Mouse (Mus musculus): Measurements from ENCODE around the gene Cd63. TPM values are rescaled to one million over a fixed set of nuclear protein-coding genes. Genes with fewer than 3 reads are reported as not detected.

Gene Cd63
- polyA plus RNA-seq, 1 experiment from 2014 or later, result 343 TPM

DNA sequence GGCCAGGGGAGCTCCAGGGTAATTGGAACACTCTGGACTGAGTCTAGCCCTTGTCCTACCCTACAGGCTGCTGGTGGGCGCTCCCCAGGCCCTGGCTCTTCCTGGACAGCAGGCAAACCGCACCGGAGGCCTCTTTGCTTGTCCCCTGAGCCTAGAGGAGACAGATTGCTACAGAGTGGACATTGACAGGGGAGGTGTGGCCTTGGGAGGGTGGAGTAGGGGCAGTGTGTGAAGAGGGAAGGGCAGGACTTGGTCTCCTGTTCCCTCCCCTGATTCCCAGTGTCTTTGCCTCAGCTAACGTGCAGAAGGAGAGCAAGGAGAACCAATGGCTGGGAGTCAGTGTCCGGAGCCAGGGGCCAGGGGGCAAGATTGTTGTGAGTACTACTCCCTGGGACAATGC, 38.2 kb downstream of the Cd63 start:
- Histone ChIP-seq H3K4me3 (ENCODE audit: low read length) (no peak overlapping the region), H3K27me3 (replicated peaks; ENCODE audit: control insufficient read depth, insufficient read depth, low read length) (peaks cover 13% of the 10 kb centered on the region; the same call in 1 of the 2 replicates), H3K4me2 (ENCODE audit: low read length) (no peak overlapping the region), H3K4me1 (ENCODE audit: control insufficient read depth, insufficient read depth, low read depth, low read length) (no peaks in the 10 kb centered on the region), H3K27ac (ENCODE audit: low read depth, low read length) (peak overlapping the region; percentile 27; the same call in 1 of the 2 replicates), H3K9me3 (ENCODE audit: control insufficient read depth, low read length) (no peaks in the 10 kb centered on the region), H3K36me3 (ENCODE audit: control insufficient read depth, insufficient read depth, low read length) (no peaks in the 10 kb centered on the region), H3K9ac (ENCODE audit: low read depth, low read length) (no peak overlapping the region)
- 63% methylated on average over 5 of the region's 5 CpGs for WGBS
- ATAC-seq, result peak; percentile 29

DNA sequence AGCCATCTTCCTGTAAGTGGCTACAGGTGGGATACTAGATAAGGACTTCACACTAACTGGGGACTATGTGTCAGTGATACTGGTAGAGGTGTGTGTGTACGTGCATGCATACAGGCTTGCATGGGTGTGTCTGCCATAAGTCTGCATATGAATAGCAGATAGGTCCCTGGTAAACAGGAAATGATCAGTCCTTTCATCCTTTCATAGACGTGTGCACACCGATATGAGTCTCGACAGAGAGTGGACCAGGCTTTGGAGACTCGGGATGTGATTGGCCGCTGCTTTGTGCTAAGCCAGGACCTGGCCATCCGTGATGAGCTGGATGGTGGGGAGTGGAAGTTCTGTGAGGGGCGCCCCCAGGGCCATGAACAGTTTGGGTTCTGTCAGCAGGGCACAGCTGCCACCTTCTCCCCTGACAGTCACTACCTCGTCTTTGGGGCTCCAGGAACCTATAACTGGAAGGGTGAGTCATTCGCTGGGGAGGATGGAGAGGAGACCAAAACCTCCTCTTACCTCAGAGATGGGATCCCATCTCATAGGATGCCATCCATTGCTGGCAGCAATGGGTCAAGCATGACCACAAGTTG, 39.8 kb downstream of the Cd63 start:
- no peak overlapping the region for H3K4me2 ChIP-seq (ENCODE audit: low read length)
- H3K27ac ChIP-seq (ENCODE audit: low read depth, low read length), result no peak overlapping the region
- H3K4me1 ChIP-seq (ENCODE audit: control insufficient read depth, insufficient read depth, low read depth, low read length), result no peaks in the 10 kb centered on the region
- no peak for ATAC-seq
- no peaks in the 10 kb centered on the region for H3K9me3 ChIP-seq (ENCODE audit: control insufficient read depth, low read length)
- 84% methylated on average over 10 of the region's 10 CpGs for WGBS
- H3K4me3 ChIP-seq (ENCODE audit: low read length), result no peak overlapping the region
- no peaks in the 10 kb centered on the region for H3K36me3 ChIP-seq (ENCODE audit: control insufficient read depth, insufficient read depth, low read length)
- H3K27me3 ChIP-seq (replicated peaks; ENCODE audit: control insufficient read depth, insufficient read depth, low read length), result peaks cover 4% of the 10 kb centered on the region; the same call in 1 of the 2 replicates
- H3K9ac ChIP-seq (ENCODE audit: low read depth, low read length), result no peak overlapping the region

DNA sequence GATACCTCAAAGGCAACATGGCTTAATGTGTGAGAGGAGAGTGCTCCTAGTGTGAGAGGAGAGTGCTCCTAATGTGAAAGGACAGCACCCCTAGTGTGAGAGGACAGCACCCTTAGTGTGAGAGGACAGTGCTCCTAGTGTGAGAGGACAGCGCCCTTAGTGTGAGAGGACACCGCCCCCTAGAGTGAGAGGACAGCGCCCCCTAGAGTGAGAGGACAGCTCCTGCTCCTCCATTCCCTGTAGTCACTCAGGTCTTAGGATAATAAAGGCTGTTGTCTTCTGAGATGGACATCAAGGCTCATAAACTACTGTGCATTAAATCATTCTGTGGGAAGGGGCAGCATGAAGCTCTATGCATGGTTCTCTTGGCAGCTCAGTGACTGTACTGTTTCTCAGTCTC, 44.9 kb downstream of the Cd63 start:
- no peaks in the 10 kb centered on the region for H3K9me3 ChIP-seq (ENCODE audit: control insufficient read depth, low read length)
- no peaks in the 10 kb centered on the region for H3K36me3 ChIP-seq (ENCODE audit: control insufficient read depth, insufficient read depth, low read length)
- ATAC-seq, result peak; percentile 56; the same call in 1 of the 2 replicates
- H3K9ac ChIP-seq (ENCODE audit: low read depth, low read length), result no peak overlapping the region
- H3K27me3 ChIP-seq (replicated peaks; ENCODE audit: control insufficient read depth, insufficient read depth, low read length), result no peaks in the 10 kb centered on the region
- H3K4me1 ChIP-seq (ENCODE audit: control insufficient read depth, insufficient read depth, low read depth, low read length), result no peaks in the 10 kb centered on the region
- H3K27ac ChIP-seq (ENCODE audit: low read depth, low read length), result no peak overlapping the region
- 21% methylated on average over 3 of the region's 3 CpGs for WGBS
- no peak overlapping the region for H3K4me3 ChIP-seq (ENCODE audit: low read length)
- no peak overlapping the region for H3K4me2 ChIP-seq (ENCODE audit: low read length)

DNA sequence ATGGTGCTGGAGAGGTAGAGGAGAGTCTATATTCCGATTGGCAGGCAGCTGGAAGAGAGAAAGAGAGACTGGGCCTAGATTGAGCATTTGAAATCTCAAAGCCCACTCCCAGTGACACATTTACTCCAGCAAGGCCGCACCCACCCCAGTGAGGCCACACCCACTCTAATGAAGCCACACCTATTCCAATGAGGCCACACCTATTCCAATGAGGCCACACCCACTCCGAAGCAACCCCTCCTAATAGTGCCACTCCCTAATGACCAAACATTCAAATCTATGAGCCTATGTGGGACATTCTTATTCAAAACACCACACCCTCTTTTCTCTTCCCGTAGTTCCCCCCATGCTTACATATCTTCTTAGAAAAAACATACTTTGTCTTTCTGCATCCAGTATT, 46.7 kb downstream of the Cd63 start:
- Histone ChIP-seq H3K27ac (ENCODE audit: low read depth, low read length) (no peak overlapping the region), H3K4me2 (ENCODE audit: low read length) (no peak overlapping the region), H3K9me3 (ENCODE audit: control insufficient read depth, low read length) (no peaks in the 10 kb centered on the region), H3K27me3 (replicated peaks; ENCODE audit: control insufficient read depth, insufficient read depth, low read length) (no peaks in the 10 kb centered on the region), H3K4me3 (ENCODE audit: low read length) (no peak overlapping the region), H3K36me3 (ENCODE audit: control insufficient read depth, insufficient read depth, low read length) (no peaks in the 10 kb centered on the region), H3K9ac (ENCODE audit: low read depth, low read length) (no peak overlapping the region), H3K4me1 (ENCODE audit: control insufficient read depth, insufficient read depth, low read depth, low read length) (no peaks in the 10 kb centered on the region)
- 87% methylated on average over 4 of the region's 4 CpGs for WGBS
- ATAC-seq, result no peak

DNA sequence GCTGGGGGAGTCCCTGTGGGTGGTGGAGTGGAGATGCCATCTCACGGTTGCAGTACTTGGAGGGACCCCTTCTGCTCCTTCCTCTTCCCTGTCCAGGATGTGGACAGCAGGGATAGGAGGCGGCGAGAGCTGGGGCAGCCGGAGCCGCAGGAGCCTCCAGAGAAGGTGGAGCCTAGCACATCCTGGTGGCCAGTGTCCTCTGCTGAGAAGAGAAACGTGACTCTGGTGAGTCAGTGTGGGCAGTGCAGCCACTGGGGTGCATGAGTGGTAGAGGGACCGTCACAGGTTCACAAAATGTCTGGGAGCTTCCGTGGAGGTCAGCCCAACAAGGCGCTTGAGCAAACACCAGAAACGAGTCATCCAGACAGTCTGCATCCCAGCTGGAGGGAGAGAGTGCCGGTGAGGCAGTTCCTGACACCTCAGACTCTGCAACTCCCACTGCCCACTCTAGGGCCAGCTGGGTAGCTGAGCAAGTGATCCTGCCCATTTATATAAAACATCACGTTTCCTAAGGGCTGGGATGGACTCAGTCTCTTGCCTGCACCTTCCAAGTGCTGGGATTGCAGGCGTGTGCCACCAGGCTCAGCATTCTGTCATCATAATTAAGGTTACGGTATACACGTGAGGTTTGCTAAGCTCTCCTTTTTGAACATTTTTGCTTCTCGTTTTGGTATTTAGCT, 49.6 kb downstream of the Cd63 start:
- Histone ChIP-seq H3K4me1 (ENCODE audit: control insufficient read depth, insufficient read depth, low read depth, low read length) (no peaks in the 10 kb centered on the region), H3K4me2 (ENCODE audit: low read length) (no peak overlapping the region), H3K36me3 (ENCODE audit: control insufficient read depth, insufficient read depth, low read length) (no peaks in the 10 kb centered on the region), H3K9ac (ENCODE audit: low read depth, low read length) (no peak overlapping the region), H3K27me3 (replicated peaks; ENCODE audit: control insufficient read depth, insufficient read depth, low read length) (no peaks in the 10 kb centered on the region), H3K4me3 (ENCODE audit: low read length) (no peak overlapping the region), H3K9me3 (ENCODE audit: control insufficient read depth, low read length) (no peaks in the 10 kb centered on the region), H3K27ac (ENCODE audit: low read depth, low read length) (no peak overlapping the region)
- 70% methylated on average over 16 of the region's 16 CpGs for WGBS
- no peak for ATAC-seq

DNA sequence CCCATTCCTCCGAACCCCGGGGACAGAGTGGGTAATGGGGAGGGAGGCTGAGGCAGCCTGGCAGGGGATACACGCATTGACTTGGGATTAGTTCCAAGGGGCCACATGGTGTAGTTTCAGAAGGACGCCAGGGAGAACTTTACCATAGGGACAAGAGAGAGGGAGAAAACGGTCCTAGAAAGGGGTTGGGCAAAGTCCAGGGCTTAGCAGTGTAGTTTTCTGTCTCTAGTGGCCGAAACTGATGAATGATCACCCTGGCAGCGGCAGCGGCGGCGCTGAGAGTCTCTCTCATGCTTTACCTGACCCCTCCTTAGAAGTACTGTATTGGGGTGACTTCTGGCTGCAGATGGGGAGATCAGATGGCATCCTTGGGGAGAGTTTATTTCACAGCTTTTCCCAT, 57.6 kb downstream of the Cd63 start:
- H3K36me3 ChIP-seq (ENCODE audit: control insufficient read depth, insufficient read depth, low read length), result no peaks in the 10 kb centered on the region
- no peak overlapping the region for H3K27ac ChIP-seq (ENCODE audit: low read depth, low read length)
- no peak overlapping the region for H3K4me3 ChIP-seq (ENCODE audit: low read length)
- no peaks in the 10 kb centered on the region for H3K9me3 ChIP-seq (ENCODE audit: control insufficient read depth, low read length)
- no peak for ATAC-seq
- H3K4me2 ChIP-seq (ENCODE audit: low read length), result no peak overlapping the region
- H3K9ac ChIP-seq (ENCODE audit: low read depth, low read length), result no peak overlapping the region
- H3K4me1 ChIP-seq (ENCODE audit: control insufficient read depth, insufficient read depth, low read depth, low read length), result no peaks in the 10 kb centered on the region
- H3K27me3 ChIP-seq (replicated peaks; ENCODE audit: control insufficient read depth, insufficient read depth, low read length), result no peaks in the 10 kb centered on the region
- 73% methylated on average over 10 of the region's 10 CpGs for WGBS

DNA sequence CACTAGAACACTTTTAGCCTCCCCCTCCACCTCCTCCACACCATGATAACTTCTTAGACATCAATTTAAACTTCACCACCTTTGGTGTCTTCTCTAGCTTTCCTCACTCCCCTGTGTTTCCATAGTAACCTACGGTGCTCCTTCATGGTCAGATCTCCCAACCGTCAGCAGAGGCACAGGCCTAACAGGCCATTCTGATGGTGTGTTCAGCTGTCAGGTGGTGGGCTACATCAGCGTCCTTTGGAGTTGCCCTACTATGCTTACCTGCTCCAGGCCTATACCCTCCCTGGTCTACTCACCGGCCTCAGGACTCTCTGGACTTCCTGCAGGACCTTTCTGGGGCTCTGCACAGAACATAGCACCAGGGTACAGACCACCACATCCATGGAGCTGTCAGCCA, 59.4 kb downstream of the Cd63 start:
- Histone ChIP-seq H3K27ac (ENCODE audit: low read depth, low read length) (no peak overlapping the region), H3K27me3 (replicated peaks; ENCODE audit: control insufficient read depth, insufficient read depth, low read length) (no peaks in the 10 kb centered on the region), H3K9me3 (ENCODE audit: control insufficient read depth, low read length) (no peaks in the 10 kb centered on the region), H3K36me3 (ENCODE audit: control insufficient read depth, insufficient read depth, low read length) (no peaks in the 10 kb centered on the region), H3K4me2 (ENCODE audit: low read length) (no peak overlapping the region), H3K9ac (ENCODE audit: low read depth, low read length) (no peak overlapping the region), H3K4me1 (ENCODE audit: control insufficient read depth, insufficient read depth, low read depth, low read length) (no peaks in the 10 kb centered on the region), H3K4me3 (ENCODE audit: low read length) (no peak overlapping the region)
- 82% methylated on average over 4 of the region's 4 CpGs for WGBS
- no peak for ATAC-seq

DNA sequence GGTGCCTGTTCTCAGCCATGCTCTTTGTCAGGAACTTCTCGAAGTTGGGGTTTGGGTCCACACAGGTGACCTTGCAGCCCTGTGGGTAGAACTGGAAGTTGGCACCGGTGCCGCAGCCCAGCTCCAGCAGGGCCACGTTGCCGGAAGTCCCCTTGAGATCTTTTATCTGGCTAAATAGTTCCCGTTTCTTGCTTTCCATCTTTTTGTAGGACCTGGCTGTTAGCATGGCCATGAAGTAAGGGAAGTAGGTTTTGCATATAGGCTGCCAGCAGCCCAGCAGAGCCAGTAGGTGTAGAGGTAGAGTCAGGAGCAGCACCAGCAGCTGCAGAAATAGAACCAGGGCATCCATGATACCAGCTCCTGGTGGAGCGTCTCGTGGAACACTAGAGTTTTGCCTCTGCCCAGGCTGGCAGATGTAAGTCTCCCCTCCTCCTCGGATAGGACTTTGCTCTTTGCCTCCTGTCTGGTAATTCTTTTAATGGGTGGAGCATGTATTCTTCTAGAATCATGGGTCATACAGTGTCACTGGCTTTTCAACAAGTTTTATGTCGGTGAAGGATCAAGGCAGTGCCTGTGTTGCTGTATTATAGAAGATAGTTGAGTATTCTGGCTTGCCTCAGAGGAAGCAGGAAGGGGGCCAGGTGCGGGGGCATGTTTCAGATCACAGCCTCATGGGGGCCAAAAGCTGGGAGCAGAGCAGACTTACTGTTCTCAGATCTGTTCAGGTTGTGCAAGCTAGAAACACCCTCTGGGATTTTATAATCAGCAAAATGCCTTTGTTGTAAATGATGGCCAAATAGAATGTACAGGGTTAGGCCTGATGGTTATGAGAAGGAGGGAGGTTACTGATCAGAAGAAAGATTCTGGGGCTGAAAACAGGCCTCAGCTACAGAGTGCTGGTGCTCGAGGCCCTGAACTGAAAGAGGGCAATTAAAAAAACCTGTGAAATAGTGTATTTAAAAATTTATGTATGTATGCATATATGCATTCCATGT, 60.1 kb downstream of the Cd63 start, which contains the start of gene Mettl7b:
Gene Mettl7b (minus strand): TSS at position 399 of the 995 bp plus-strand sequence.
- 90% methylated on average over 12 of the region's 12 CpGs for WGBS
- H3K4me1 ChIP-seq (ENCODE audit: control insufficient read depth, insufficient read depth, low read depth, low read length), result no peaks in the 10 kb centered on the region
- H3K27me3 ChIP-seq (replicated peaks; ENCODE audit: control insufficient read depth, insufficient read depth, low read length), result no peaks in the 10 kb centered on the region

More for the DNA sequence above, 60.1 kb downstream of the Cd63 start, which contains the start of gene Mettl7b:
- Histone ChIP-seq H3K4me3 (ENCODE audit: low read length) (no peak within 1 kb of the TSS), H3K27ac (ENCODE audit: low read depth, low read length) (no peak within 1 kb of the TSS), H3K9me3 (ENCODE audit: control insufficient read depth, low read length) (no peaks in the 10 kb centered on the region), H3K4me2 (ENCODE audit: low read length) (no peak within 1 kb of the TSS), H3K36me3 (ENCODE audit: control insufficient read depth, insufficient read depth, low read length) (no peaks in the 10 kb centered on the region), H3K9ac (ENCODE audit: low read depth, low read length) (no peak within 1 kb of the TSS)
- ATAC-seq, result no peak

Measured in hindbrain, embryonic 16.5 days (tissue).